Mouse (Mus musculus) C2C12 (cell line): ENCODE data around the gene Kctd13. TPM values are rescaled to one million over a fixed set of nuclear protein-coding genes. Genes with fewer than 3 reads are reported as not detected.

Experiments
- H3K27me3 ChIP-seq: one replicate; pipeline ENCODE4 v1.6.1; 2011; ENCODE audit not compliant: control insufficient read depth, insufficient read depth, insufficient read length
- H3K36me3 ChIP-seq: one replicate; pipeline ENCODE4 v1.6.1; 2011; ENCODE audit not compliant: control insufficient read depth, insufficient read depth
- H3K4me3 ChIP-seq: one replicate; pipeline ENCODE4 v1.5.1; 2011; ENCODE audit warnings: mild to moderate bottlenecking, control low read depth; ENCODE audit not compliant: poor library complexity, insufficient read depth, severe bottlenecking
- H3K79me2 ChIP-seq: one replicate; pipeline ENCODE4 v1.6.1; 2011; ENCODE audit not compliant: control insufficient read depth, insufficient read depth
- H3K79me3 ChIP-seq: one replicate; pipeline ENCODE4 v1.6.1; 2011; ENCODE audit warnings: low read depth, control low read depth
- H3ac ChIP-seq: one replicate; pipeline ENCODE3; 2011; ENCODE audit warnings: low read depth; ENCODE audit not compliant: control insufficient read depth, insufficient read length
- CEBPB ChIP-seq: IDR thresholded peaks from one replicate; pipeline ENCODE4 v1.6.1; 2011; ENCODE audit warnings: low read depth, mild to moderate bottlenecking, control low read depth, moderate library complexity
- CTCF ChIP-seq: IDR thresholded peaks from one replicate; pipeline ENCODE4 v1.5.1; 2011; ENCODE audit not compliant: control insufficient read depth, insufficient read depth, insufficient read length
- FOSL1 ChIP-seq: IDR thresholded peaks from one replicate; pipeline ENCODE4 v1.8.0; 2011; ENCODE audit warnings: mild to moderate bottlenecking, low read length; ENCODE audit not compliant: poor library complexity, insufficient read depth, severe bottlenecking
- MAX ChIP-seq: IDR thresholded peaks from one replicate; pipeline ENCODE4 v1.6.1; 2011; ENCODE audit warnings: mild to moderate bottlenecking, control low read depth
- MYOD1 ChIP-seq: IDR thresholded peaks from one replicate; pipeline ENCODE4 v1.6.1; 2011; ENCODE audit warnings: low read depth; ENCODE audit not compliant: control insufficient read depth, insufficient read length
- MYOG ChIP-seq: IDR thresholded peaks from one replicate; pipeline ENCODE4 v1.6.1; 2011; ENCODE audit not compliant: control insufficient read depth, insufficient read length; ENCODE audit errors: extremely low read depth
- USF1 ChIP-seq: IDR thresholded peaks from one replicate; pipeline ENCODE4 v1.6.1; 2011; ENCODE audit warnings: low read depth, mild to moderate bottlenecking, control low read depth, moderate library complexity
- polyA plus RNA-seq: library from polyadenylated mRNA; unstranded; fragments of >200 nt; fragmentation: generic; extraction: Trizol; gene quantifications from one replicate; pipeline ENCODE4 v1.2.1, GENCODE M21; 2012; ENCODE audit warnings: missing spikeins

Kctd13 gene
- polyA plus RNA-seq, 1 experiment = 18.3 TPM

- H3ac ChIP-seq = no peak overlapping the region
- H3K79me2 ChIP-seq = no peaks in the 10 kb centered on the region
- peaks cover 64% of the 10 kb centered on the region for H3K27me3 ChIP-seq
- H3K4me3 ChIP-seq = no peak overlapping the region
- H3K79me3 ChIP-seq = no peaks in the 10 kb centered on the region
- no peaks in the 10 kb centered on the region for H3K36me3 ChIP-seq
- TF ChIP-seq MAX = no peak
- no peak for TF ChIP-seq CTCF
- no peak for TF ChIP-seq CEBPB
- no peak for TF ChIP-seq FOSL1
- no peak for TF ChIP-seq MYOD1
Observed at GRCm38 (mm10) chr7:126965568-126965967, 36.9 kb downstream of the Kctd13 start.

- Histone ChIP-seq H3K79me3 (no peaks in the 10 kb centered on the region), H3K36me3 (no peaks in the 10 kb centered on the region), H3K79me2 (no peaks in the 10 kb centered on the region), H3ac (no peak overlapping the region), H3K4me3 (no peak overlapping the region), H3K27me3 (peaks cover 56% of the 10 kb centered on the region)
- TF ChIP-seq CTCF = no peak
Observed at GRCm38 (mm10) chr7:126967361-126967760, 38.7 kb downstream of the Kctd13 start.

- Histone ChIP-seq H3K27me3 (peaks cover 12% of the 10 kb centered on the region), H3ac (no peak overlapping the region), H3K4me3 (no peak overlapping the region), H3K79me3 (peaks cover 6% of the 10 kb centered on the region), H3K79me2 (peaks cover 28% of the 10 kb centered on the region), H3K36me3 (peaks cover 21% of the 10 kb centered on the region)
- TF ChIP-seq CEBPB (no peak), MAX (no peak), USF1 (no peak), MYOG (no peak), CTCF (no peak), MYOD1 (no peak), FOSL1 (no peak)
Observed at GRCm38 (mm10) chr7:126975493-126975892, 46.8 kb downstream of the Kctd13 start.

GRCm38 (mm10) chr7:126975893-126975949 is 47.0 kb downstream of the Kctd13 start, which contains the start of gene Cdipt:
Gene Cdipt (plus strand): TSS chr7:126975914.
- TF ChIP-seq MYOD1 = no peak
- TF ChIP-seq USF1 = no peak
- no peak for TF ChIP-seq CTCF
- no peak for TF ChIP-seq MAX
- TF ChIP-seq MYOG = no peak
- H3K79me2 ChIP-seq = peaks cover 28% of the 10 kb centered on the region
- peak within 1 kb of the TSS; percentile 89 for H3K4me3 ChIP-seq
- peak within 1 kb of the TSS; percentile 99 for H3ac ChIP-seq
- H3K79me3 ChIP-seq = peaks cover 6% of the 10 kb centered on the region
- H3K27me3 ChIP-seq = peaks cover 11% of the 10 kb centered on the region
- peaks cover 21% of the 10 kb centered on the region for H3K36me3 ChIP-seq

- peaks cover 11% of the 10 kb centered on the region for H3K27me3 ChIP-seq
- H3K79me3 ChIP-seq = peaks cover 6% of the 10 kb centered on the region
- H3K79me2 ChIP-seq = peaks cover 28% of the 10 kb centered on the region
- peaks cover 21% of the 10 kb centered on the region for H3K36me3 ChIP-seq
- peak; percentile 91 for TF ChIP-seq CTCF
- peak; percentile 93 for TF ChIP-seq MAX
- no peak for TF ChIP-seq FOSL1
- H3K4me3 ChIP-seq = peak within 1 kb of the TSS; percentile 89
- peak within 1 kb of the TSS; percentile 99 for H3ac ChIP-seq
Observed at GRCm38 (mm10) chr7:126975950-126976866, 47.5 kb downstream of the Kctd13 start, which contains the start of gene Cdiptos. Gene Cdiptos (minus strand): TSS chr7:126976098.

- Histone ChIP-seq H3K79me3 (peaks cover 6% of the 10 kb centered on the region), H3K4me3 (peak overlapping the region; percentile 89), H3K27me3 (peaks cover 10% of the 10 kb centered on the region), H3K36me3 (peaks cover 21% of the 10 kb centered on the region), H3K79me2 (peaks cover 28% of the 10 kb centered on the region), H3ac (peak overlapping the region; percentile 99)
- TF ChIP-seq MAX (no peak), MYOD1 (no peak), MYOG (no peak), CEBPB (no peak), FOSL1 (no peak), CTCF (no peak), USF1 (no peak)
Observed at GRCm38 (mm10) chr7:126976878-126977459, 48.3 kb downstream of the Kctd13 start.
